Mouse (Mus musculus) hindbrain, embryonic 16.5 days (tissue): ENCODE measurements around the gene Prkaa2. TPM values are rescaled to one million over a fixed set of nuclear protein-coding genes. Genes with fewer than 3 reads are reported as not detected.

Experiments used
- ATAC-seq: fragments of 200-750 bp; cut with Nextera tagmentation; 2 replicates; pipeline ENCODE4 v1.8.0; 2017; ENCODE audit warnings: moderate TSS enrichment, moderate library complexity
- H3K27ac ChIP-seq: fragments of 300-500 bp; sonication (generic); 2 replicates; pipeline ENCODE4 v1.5.1; 2014; ENCODE audit warnings: low read depth, mild to moderate bottlenecking, control low read depth, low read length, moderate library complexity
- H3K27me3 ChIP-seq: fragments of 300-500 bp; sonication (generic); replicated peaks from 2 replicates; pipeline ENCODE4 v1.6.1; 2014; ENCODE audit warnings: low read length; ENCODE audit not compliant: control insufficient read depth, insufficient read depth
- H3K36me3 ChIP-seq: fragments of 300-500 bp; sonication (generic); 2 replicates; pipeline ENCODE4 v1.6.1; 2014; ENCODE audit warnings: mild to moderate bottlenecking, low read length, moderate library complexity, mixed read lengths; ENCODE audit not compliant: control insufficient read depth, insufficient read depth
- H3K4me1 ChIP-seq: fragments of 300-500 bp; sonication (generic); 2 replicates; pipeline ENCODE4 v1.6.1; 2014; ENCODE audit warnings: low read depth, low read length; ENCODE audit not compliant: control insufficient read depth, insufficient read depth
- H3K4me2 ChIP-seq: fragments of 300-500 bp; sonication (generic); 2 replicates; pipeline ENCODE4 v1.6.1; 2014; ENCODE audit warnings: mild to moderate bottlenecking, low read length, control low read depth, moderate library complexity
- H3K4me3 ChIP-seq: fragments of 300-500 bp; sonication (generic); 2 replicates; pipeline ENCODE4 v1.5.1; 2014; ENCODE audit warnings: mild to moderate bottlenecking, low read length, control low read depth, moderate library complexity
- H3K9ac ChIP-seq: fragments of 300-500 bp; sonication (generic); 2 replicates; pipeline ENCODE4 v1.6.1; 2014; ENCODE audit warnings: low read depth, mild to moderate bottlenecking, control low read depth, low read length, moderate library complexity
- H3K9me3 ChIP-seq: fragments of 300-500 bp; sonication (generic); 2 replicates; pipeline ENCODE4 v1.6.1; 2014; ENCODE audit warnings: mild to moderate bottlenecking, low read length, moderate library complexity; ENCODE audit not compliant: control insufficient read depth
- WGBS: fragments of 180-500 bp; shearing (Covaris S2); extraction: QIAGEN DNeasy Blood & Tissue Kit; methylation state at CpG from one replicate; pipeline ENCODE4 v1.1.7; 2014; 5-methylcytosine and 5-hydroxymethylcytosine counted together
- polyA plus RNA-seq: library from polyadenylated mRNA; unstranded; fragments of >200 nt; fragmentation: Nextera tagmentation; extraction: Ambion mirVana; gene quantifications from 2 replicates; pipeline ENCODE4 v1.2.1, GENCODE M21; 2015

Gene Prkaa2
- polyA plus RNA-seq, 1 experiment from 2014 or later = 13.5 TPM

GRCm38 (mm10) chr4:105098660-105099059 is 11.0 kb downstream of the Prkaa2 start:
- 92% methylated on average over 7 of the region's 7 CpGs for WGBS
- peaks cover 10% of the 10 kb centered on the region for H3K4me1 ChIP-seq
- H3K36me3 ChIP-seq = no peaks in the 10 kb centered on the region
- H3K27ac ChIP-seq = no peak overlapping the region
- H3K9me3 ChIP-seq = no peaks in the 10 kb centered on the region
- no peak overlapping the region for H3K4me3 ChIP-seq
- H3K27me3 ChIP-seq = no peaks in the 10 kb centered on the region
- H3K9ac ChIP-seq = no peak overlapping the region
- H3K4me2 ChIP-seq = no peak overlapping the region
- no peak for ATAC-seq

GRCm38 (mm10) chr4:105098158-105098557 is 11.5 kb downstream of the Prkaa2 start:
- no peak for ATAC-seq

GRCm38 (mm10) chr4:105095316-105095715 is 14.4 kb downstream of the Prkaa2 start:
- H3K4me3 ChIP-seq = no peak overlapping the region
- no peak overlapping the region for H3K9ac ChIP-seq
- H3K4me2 ChIP-seq = no peak overlapping the region
- H3K36me3 ChIP-seq = no peaks in the 10 kb centered on the region
- 44% methylated on average over 5 of the region's 5 CpGs for WGBS
- peak; percentile 56; the same call in 1 of the 2 replicates for ATAC-seq
- no peaks in the 10 kb centered on the region for H3K27me3 ChIP-seq
- H3K4me1 ChIP-seq = peaks cover 4% of the 10 kb centered on the region
- no peak overlapping the region for H3K27ac ChIP-seq
- H3K9me3 ChIP-seq = no peaks in the 10 kb centered on the region

More at GRCm38 (mm10) chr4:105098158-105098557, 11.5 kb downstream of the Prkaa2 start:
- no peak overlapping the region for H3K4me3 ChIP-seq
- no peaks in the 10 kb centered on the region for H3K27me3 ChIP-seq
- H3K9ac ChIP-seq = no peak overlapping the region
- WGBS = 78% methylated on average over 8 of the region's 8 CpGs
- no peak overlapping the region for H3K27ac ChIP-seq
- no peak overlapping the region for H3K4me2 ChIP-seq
- H3K4me1 ChIP-seq = peaks cover 10% of the 10 kb centered on the region
- no peaks in the 10 kb centered on the region for H3K9me3 ChIP-seq
- no peaks in the 10 kb centered on the region for H3K36me3 ChIP-seq

- Histone ChIP-seq H3K9me3 (no peaks in the 10 kb centered on the region), H3K4me1 (peaks cover 4% of the 10 kb centered on the region), H3K4me2 (no peak overlapping the region), H3K4me3 (no peak overlapping the region), H3K27me3 (no peaks in the 10 kb centered on the region), H3K27ac (no peak overlapping the region), H3K9ac (no peak overlapping the region), H3K36me3 (no peaks in the 10 kb centered on the region)
- ATAC-seq = no peak
- WGBS = 78% methylated on average over 1 of the region's 1 CpGs
These were observed 15.7 kb downstream of the Prkaa2 start for GRCm38 (mm10) chr4:105093951-105094350.

- WGBS = 86% methylated on average over 5 of the region's 5 CpGs
- no peak for ATAC-seq
- Histone ChIP-seq H3K4me2 (no peak overlapping the region), H3K9ac (no peak overlapping the region), H3K4me1 (peaks cover 4% of the 10 kb centered on the region), H3K4me3 (no peak overlapping the region), H3K27me3 (no peaks in the 10 kb centered on the region), H3K36me3 (no peaks in the 10 kb centered on the region), H3K9me3 (no peaks in the 10 kb centered on the region), H3K27ac (no peak overlapping the region)
These were observed 19.3 kb downstream of the Prkaa2 start for GRCm38 (mm10) chr4:105090417-105090816.

GRCm38 (mm10) chr4:105089386-105089785 is 20.3 kb downstream of the Prkaa2 start:
- Histone ChIP-seq H3K27ac (no peak overlapping the region), H3K9me3 (no peaks in the 10 kb centered on the region), H3K36me3 (no peaks in the 10 kb centered on the region), H3K4me1 (no peaks in the 10 kb centered on the region), H3K4me2 (no peak overlapping the region), H3K27me3 (no peaks in the 10 kb centered on the region), H3K4me3 (no peak overlapping the region), H3K9ac (no peak overlapping the region)
- WGBS = 92% methylated on average over 7 of the region's 7 CpGs
- ATAC-seq = no peak

- Histone ChIP-seq H3K36me3 (no peaks in the 10 kb centered on the region), H3K27ac (no peak overlapping the region), H3K4me3 (no peak overlapping the region), H3K9me3 (no peaks in the 10 kb centered on the region), H3K4me2 (no peak overlapping the region), H3K9ac (no peak overlapping the region), H3K27me3 (no peaks in the 10 kb centered on the region), H3K4me1 (no peaks in the 10 kb centered on the region)
- WGBS = 82% methylated on average over 2 of the region's 2 CpGs
- ATAC-seq = no peak
These were observed 21.0 kb downstream of the Prkaa2 start for GRCm38 (mm10) chr4:105088671-105089070.

- no peak overlapping the region for H3K4me3 ChIP-seq
- no peaks in the 10 kb centered on the region for H3K36me3 ChIP-seq
- no peak overlapping the region for H3K4me2 ChIP-seq
- no peaks in the 10 kb centered on the region for H3K27me3 ChIP-seq
- WGBS = 85% methylated on average over 6 of the region's 6 CpGs
- no peak overlapping the region for H3K9ac ChIP-seq
- ATAC-seq = no peak
- no peaks in the 10 kb centered on the region for H3K9me3 ChIP-seq
- H3K27ac ChIP-seq = no peak overlapping the region
- H3K4me1 ChIP-seq = no peaks in the 10 kb centered on the region
These were observed 33.5 kb downstream of the Prkaa2 start for GRCm38 (mm10) chr4:105076152-105076551.

GRCm38 (mm10) chr4:105071761-105072427 is 37.8 kb downstream of the Prkaa2 start:
- no peaks in the 10 kb centered on the region for H3K27me3 ChIP-seq
- no peak overlapping the region for H3K4me3 ChIP-seq
- 98% methylated on average over 3 of the region's 3 CpGs for WGBS
- no peak overlapping the region for H3K27ac ChIP-seq
- H3K4me1 ChIP-seq = no peaks in the 10 kb centered on the region
- no peak overlapping the region for H3K9ac ChIP-seq
- H3K4me2 ChIP-seq = no peak overlapping the region
- ATAC-seq = no peak
- H3K36me3 ChIP-seq = no peaks in the 10 kb centered on the region
- H3K9me3 ChIP-seq = no peaks in the 10 kb centered on the region
